In the genomic region with DNA sequence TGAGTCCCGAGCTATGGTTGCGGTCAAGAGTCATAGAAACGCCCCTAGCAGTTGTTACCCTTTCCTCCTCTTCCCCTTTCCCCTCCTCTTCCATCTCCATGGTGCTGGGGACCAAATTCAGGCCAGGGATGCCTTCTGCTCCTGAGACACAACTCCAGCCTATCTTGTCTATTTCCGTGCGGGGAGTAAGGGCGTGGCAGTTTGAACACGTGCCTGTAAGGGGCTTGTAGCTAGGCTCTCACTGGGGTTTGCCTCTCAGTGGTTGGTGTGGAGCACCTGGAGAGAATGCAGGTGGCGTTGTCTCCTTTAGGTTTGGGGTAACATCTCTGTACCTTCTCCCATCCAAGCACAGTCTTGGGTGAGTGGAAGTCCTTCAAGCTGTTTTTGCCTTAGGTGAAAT, we compare ENCODE assay signal across 20 mouse cellular contexts. TPM values are rescaled to one million over a fixed set of nuclear protein-coding genes. Genes with fewer than 3 reads are reported as not detected.
DNase-seq lines count a peak whose midpoint lies in the region; ATAC-seq and TF ChIP-seq lines count a peak whose summit lies in the region.
"Had no signal": no experiment of that assay in that cellular context is flagged by ENCODE, and none has a peak within 500 bp of the region (broad histone marks: within the 10 kb centered on the region; RNA-seq: fewer than 3 reads in every experiment).

No protein-coding gene starts in this region.

- no peak overlapping the region for H3K27ac ChIP-seq in heart, embryonic 14.5 days (replicated peaks in 1 of 2; ENCODE audit: control insufficient read depth in 1 of 2, insufficient read depth in 1 of 2, low read depth in 2 of 2, low read length in 2 of 2)
- no peak overlapping the region for H3K27ac ChIP-seq in midbrain, embryonic 13.5 days
- H3K27ac ChIP-seq in midbrain, postnatal 0 days (ENCODE audit: low read depth, low read length), result no peak overlapping the region
- H3K27ac ChIP-seq in neural tube, embryonic 12.5 days, result no peak overlapping the region
- H3K27ac ChIP-seq: intestine, embryonic 15.5 days; kidney, postnatal 0 days; macrophage had no signal

- 11% methylated on average over 8 of the region's 8 CpGs for WGBS in heart, embryonic 14.5 days
- WGBS in midbrain, embryonic 13.5 days, result 9% methylated on average over 8 of the region's 8 CpGs
- WGBS in midbrain, postnatal 0 days, result 7% methylated on average over 8 of the region's 8 CpGs
- WGBS in neural tube, embryonic 12.5 days, result 6% methylated on average over 8 of the region's 8 CpGs

- no peak for DNase-seq in heart, postnatal 10 days
- DNase-seq in midbrain, postnatal 0 days (ENCODE audit: low spot score), result no peak
- peak; percentile 28 for DNase-seq in ZHBTc4 (ENCODE audit: low read depth, low spot score)
- DNase-seq in urinary bladder, postnatal 36 days (ENCODE audit: low spot score in 2 of 2), result no peak
- DNase-seq in layer of hippocampus, postnatal 25 days (ENCODE audit: extremely low spot score in 1 of 2, low spot score in 1 of 2), result no peak
- DNase-seq: adrenal gland, postnatal 25 days; cerebellum, adult 8-10 months; lung, adult 2 months had no signal

- peak overlapping the region; percentile 70; the same call in 1 of the 2 replicates for H3K4me2 ChIP-seq in heart, embryonic 14.5 days (ENCODE audit: low read length)
- H3K4me2 ChIP-seq in midbrain, embryonic 13.5 days (replicated peaks), result peak overlapping the region; percentile 50; the same call in 1 of the 2 replicates
- H3K4me2 ChIP-seq in midbrain, postnatal 0 days (ENCODE audit: low read depth, low read length, poor library complexity, severe bottlenecking), result no peak overlapping the region
- H3K4me2 ChIP-seq in neural tube, embryonic 12.5 days (replicated peaks), result 0 out of 2 replicates have a peak overlapping the region, but pooled peaks have one; percentile 54

- no peak overlapping the region; a peak in 1 of 4 replicates for H3K4me3 ChIP-seq in heart, embryonic 14.5 days (ENCODE audit: control insufficient read depth in 1 of 2, insufficient read depth in 1 of 2, low read depth in 1 of 2, low read length in 2 of 2)
- no peak overlapping the region for H3K4me3 ChIP-seq in midbrain, embryonic 13.5 days (replicated peaks)
- no peak overlapping the region for H3K4me3 ChIP-seq in midbrain, postnatal 0 days (ENCODE audit: low read depth, low read length)
- no peak overlapping the region for H3K4me3 ChIP-seq in neural tube, embryonic 12.5 days

- H3K9me3 ChIP-seq in heart, embryonic 14.5 days (ENCODE audit: control insufficient read depth, low read length), result peaks cover 5% of the 10 kb centered on the region; the same call in 1 of the 2 replicates
- no peaks in the 10 kb centered on the region for H3K9me3 ChIP-seq in midbrain, embryonic 13.5 days
- H3K9me3 ChIP-seq in midbrain, postnatal 0 days (ENCODE audit: low read length), result no peaks in the 10 kb centered on the region
- H3K9me3 ChIP-seq in neural tube, embryonic 12.5 days, result no peaks in the 10 kb centered on the region
- H3K9me3 ChIP-seq: intestine, embryonic 15.5 days had no signal

- H3K9ac ChIP-seq in heart, embryonic 14.5 days (ENCODE audit: low read length), result no peak overlapping the region
- H3K9ac ChIP-seq in midbrain, embryonic 13.5 days (replicated peaks), result no peak overlapping the region
- H3K9ac ChIP-seq in midbrain, postnatal 0 days (replicated peaks; ENCODE audit: low read length, poor library complexity, severe bottlenecking), result no peak overlapping the region
- no peak overlapping the region for H3K9ac ChIP-seq in neural tube, embryonic 12.5 days

- H3K27me3 ChIP-seq in heart, embryonic 14.5 days (ENCODE audit: control insufficient read depth, insufficient read depth, low read length), result peaks cover 81% of the 10 kb centered on the region
- peaks cover 94% of the 10 kb centered on the region for H3K27me3 ChIP-seq in midbrain, embryonic 13.5 days
- peaks cover 68% of the 10 kb centered on the region for H3K27me3 ChIP-seq in midbrain, postnatal 0 days (ENCODE audit: insufficient read depth, low read length)
- peaks cover 91% of the 10 kb centered on the region for H3K27me3 ChIP-seq in neural tube, embryonic 12.5 days (replicated peaks)

- intact Hi-C loops in heart, postnatal 10 days (cut with DNase I), result no loop called here

- TF ChIP-seq CTCF in midbrain, postnatal 0 days (IDR thresholded peaks at IDR 0.05), result no peak

- H3K36me3 ChIP-seq in heart, embryonic 14.5 days (ENCODE audit: control insufficient read depth, insufficient read depth, low read length), result no peaks in the 10 kb centered on the region
- H3K36me3 ChIP-seq in midbrain, embryonic 13.5 days, result no peaks in the 10 kb centered on the region
- H3K36me3 ChIP-seq in midbrain, postnatal 0 days (ENCODE audit: insufficient read depth, low read length), result no peaks in the 10 kb centered on the region
- no peaks in the 10 kb centered on the region for H3K36me3 ChIP-seq in neural tube, embryonic 12.5 days
- H3K36me3 ChIP-seq: intestine, embryonic 15.5 days had no signal

- peaks cover 9 to 28% of the 10 kb centered on the region in 2 experiments; a peak in 3 of 4 replicates for H3K4me1 ChIP-seq in heart, embryonic 14.5 days (ENCODE audit: control insufficient read depth in 2 of 2, insufficient read depth in 2 of 2, low read length in 2 of 2)
- peaks cover 33% of the 10 kb centered on the region for H3K4me1 ChIP-seq in midbrain, embryonic 13.5 days (replicated peaks)
- H3K4me1 ChIP-seq in midbrain, postnatal 0 days (ENCODE audit: insufficient read depth, low read length), result 0 out of 2 replicates have a peak, but pooled peaks cover 13% of the 10 kb centered on the region
- peaks cover 15% of the 10 kb centered on the region for H3K4me1 ChIP-seq in neural tube, embryonic 12.5 days

- ATAC-seq in heart, embryonic 14.5 days (ENCODE audit: insufficient number of reproducible peaks, insufficient read depth, low FRiP score, low read depth), result no peak
- no peak for ATAC-seq in midbrain, embryonic 13.5 days
- ATAC-seq in midbrain, postnatal 0 days (ENCODE audit: low FRiP score), result no peak
- no peak for ATAC-seq in neural tube, embryonic 12.5 days (ENCODE audit: low FRiP score, low read depth)
- ATAC-seq: intestine, embryonic 15.5 days had no signal

RNA-seq across cellular contexts. Expression of gene Avp, which starts 2.6 kb away (rescaled TPM):
- polyA plus RNA-seq in heart, embryonic 14.5 days (2014; fragmentation: Nextera tagmentation; extraction: Ambion mirVana), result not detected in 2 replicates
- 1 to 10 TPM in 1 of 2 experiments, under 1 TPM in 1; 0.60 to 1.1 TPM for total RNA-seq in heart, postnatal 10 days (2021)
- polyA plus RNA-seq in midbrain, embryonic 13.5 days (2015; fragmentation: Nextera tagmentation; extraction: Ambion mirVana), result 0.88 TPM in 1 of 2 replicates, not detected in the other
- 10.7 and 12.2 TPM in 2 replicates for total RNA-seq in midbrain, postnatal 0 days (2014; rRNA removed)
- 145 and 317 TPM in 2 replicates for polyA plus RNA-seq in midbrain, postnatal 0 days (2015; fragmentation: Nextera tagmentation; extraction: Ambion mirVana)
- polyA plus RNA-seq in neural tube, embryonic 12.5 days (2016; fragmentation: Nextera tagmentation; extraction: Ambion mirVana), result not detected in 2 replicates
- 1 to 10 TPM; 1.5 to 2.1 TPM for total RNA-seq in layer of hippocampus, postnatal 25 days (2021)
- total RNA-seq: adrenal gland, postnatal 25 days; gastrocnemius, postnatal 14 days; liver, adult 2 months had no signal
- polyA plus RNA-seq: C2C12; heart, embryonic 16.5 days; intestine, embryonic 15.5 days; kidney, postnatal 0 days; liver, adult 2 months; macrophage; spleen, adult 2 months; testis, adult 2 months had no signal

RNA-seq across cellular contexts. Expression of gene Oxt, which starts 3.8 kb away (rescaled TPM):
- not detected in 2 replicates for polyA plus RNA-seq in heart, embryonic 14.5 days (2014; fragmentation: Nextera tagmentation; extraction: Ambion mirVana)
- under 1 TPM in 1 of 2 experiments, not detected in 1; 0.62 TPM for total RNA-seq in heart, postnatal 10 days (2021)
- polyA plus RNA-seq in midbrain, embryonic 13.5 days (2015; fragmentation: Nextera tagmentation; extraction: Ambion mirVana), result not detected in 2 replicates
- total RNA-seq in midbrain, postnatal 0 days (2014; rRNA removed), result 0.94 and 2.5 TPM in 2 replicates
- polyA plus RNA-seq in midbrain, postnatal 0 days (2015; fragmentation: Nextera tagmentation; extraction: Ambion mirVana), result 5.0 and 24.0 TPM in 2 replicates
- polyA plus RNA-seq in neural tube, embryonic 12.5 days (2016; fragmentation: Nextera tagmentation; extraction: Ambion mirVana), result not detected in 2 replicates
- not detected for total RNA-seq in layer of hippocampus, postnatal 25 days (2021)
- total RNA-seq: adrenal gland, postnatal 25 days; gastrocnemius, postnatal 14 days; liver, adult 2 months had no signal
- polyA plus RNA-seq: C2C12; heart, embryonic 16.5 days; intestine, embryonic 15.5 days; liver, adult 2 months; lung, adult 2 months; macrophage; testis, adult 2 months had no signal

RNA-seq across cellular contexts. Expression of gene Mrps26, which starts 16.2 kb away (rescaled TPM):
- 72.4 and 75.3 TPM in 2 replicates for polyA plus RNA-seq in heart, embryonic 14.5 days (2014; fragmentation: Nextera tagmentation; extraction: Ambion mirVana)
- total RNA-seq in heart, postnatal 10 days (2021), result 10 to 100 TPM; 76.2 to 77.8 TPM
- polyA plus RNA-seq in midbrain, embryonic 13.5 days (2015; fragmentation: Nextera tagmentation; extraction: Ambion mirVana), result 81.9 and 94.9 TPM in 2 replicates
- total RNA-seq in midbrain, postnatal 0 days (2014; rRNA removed), result 54.7 and 60.5 TPM in 2 replicates
- polyA plus RNA-seq in midbrain, postnatal 0 days (2015; fragmentation: Nextera tagmentation; extraction: Ambion mirVana), result 128 and 131 TPM in 2 replicates
- 77.7 and 80.8 TPM in 2 replicates for polyA plus RNA-seq in neural tube, embryonic 12.5 days (2016; fragmentation: Nextera tagmentation; extraction: Ambion mirVana)
- total RNA-seq in layer of hippocampus, postnatal 25 days (2021), result 10 to 100 TPM; 89.4 to 97.0 TPM

RNA-seq across cellular contexts. Expression of gene Fastkd5, which starts 50.0 kb away (rescaled TPM):
- polyA plus RNA-seq in heart, embryonic 14.5 days (2014; fragmentation: Nextera tagmentation; extraction: Ambion mirVana), result 14.9 and 15.1 TPM in 2 replicates
- total RNA-seq in heart, postnatal 10 days (2021), result 1 to 10 TPM; 8.8 to 9.5 TPM
- 13.8 and 13.9 TPM in 2 replicates for polyA plus RNA-seq in midbrain, embryonic 13.5 days (2015; fragmentation: Nextera tagmentation; extraction: Ambion mirVana)
- 7.9 and 8.4 TPM in 2 replicates for total RNA-seq in midbrain, postnatal 0 days (2014; rRNA removed)
- 5.9 and 7.4 TPM in 2 replicates for polyA plus RNA-seq in midbrain, postnatal 0 days (2015; fragmentation: Nextera tagmentation; extraction: Ambion mirVana)
- 15.1 and 17.2 TPM in 2 replicates for polyA plus RNA-seq in neural tube, embryonic 12.5 days (2016; fragmentation: Nextera tagmentation; extraction: Ambion mirVana)
- total RNA-seq in layer of hippocampus, postnatal 25 days (2021), result 1 to 10 TPM; 7.9 to 9.1 TPM

RNA-seq across cellular contexts. Expression of gene Ubox5, which starts 50.0 kb away (rescaled TPM):
- polyA plus RNA-seq in heart, embryonic 14.5 days (2014; fragmentation: Nextera tagmentation; extraction: Ambion mirVana), result 6.9 and 7.5 TPM in 2 replicates
- 1 to 10 TPM; 6.2 to 6.4 TPM for total RNA-seq in heart, postnatal 10 days (2021)
- 12.8 and 13.4 TPM in 2 replicates for polyA plus RNA-seq in midbrain, embryonic 13.5 days (2015; fragmentation: Nextera tagmentation; extraction: Ambion mirVana)
- total RNA-seq in midbrain, postnatal 0 days (2014; rRNA removed), result 6.0 and 6.8 TPM in 2 replicates
- polyA plus RNA-seq in midbrain, postnatal 0 days (2015; fragmentation: Nextera tagmentation; extraction: Ambion mirVana), result 5.1 and 5.5 TPM in 2 replicates
- 13.1 and 14.4 TPM in 2 replicates for polyA plus RNA-seq in neural tube, embryonic 12.5 days (2016; fragmentation: Nextera tagmentation; extraction: Ambion mirVana)
- 1 to 10 TPM; 9.2 to 9.7 TPM for total RNA-seq in layer of hippocampus, postnatal 25 days (2021)

Comparison
In these comparisons a context has a peak if more than half of its experiments do, and no peak if none do; other contexts are left out.
1. RNA of gene Avp, which starts 2.6 kb away (polyA plus RNA-seq): 145 to 317 TPM in midbrain, postnatal 0 days; 0.88 TPM in midbrain, embryonic 13.5 days, not detected in heart, embryonic 14.5 days and not detected in neural tube, embryonic 12.5 days; every median in the first group is over 10 times any median in the second.